Mouse (Mus musculus) cerebellum, adult 2 months (tissue): ENCODE measurements around the gene Rab6a.

Source experiments
- CTCF ChIP-seq: fragments of 200-500 bp; IDR thresholded peaks from 2 replicates; pipeline ENCODE4 v1.5.1; 2011; ENCODE audit warnings: low read depth, mild to moderate bottlenecking, control low read depth, low read length, moderate library complexity, borderline replicate concordance; ENCODE audit not compliant: insufficient read depth
- POLR2A ChIP-seq: fragments of 200-500 bp; IDR thresholded peaks from 2 replicates; pipeline ENCODE4 v1.6.1; 2011; ENCODE audit warnings: low read length, control low read depth, borderline replicate concordance; ENCODE audit not compliant: insufficient read depth

- TF ChIP-seq CTCF, result no peak
- TF ChIP-seq POLR2A, result no peak
Measured at GRCm38 (mm10) chr7:100616121-100616857, 9.1 kb downstream of the Rab6a start.
